Mouse (Mus musculus) cerebellum, adult 18-20 months (tissue): ENCODE data around the gene Gm8906.
"Not testable (repeated sequence)": the region's sequence is repeated elsewhere in the genome, so short reads cannot be mapped to it uniquely, and the experiment has no call there.

Experiments
- DNase-seq, 2 experiments: peaks; one replicate each; pipeline ENCODE4 v3.0.0; 2021

Gene Gm8906

GRCm38 (mm10) chr5:11502385-11502784 lies at the start of gene Gm8906:
Gene Gm8906 (plus strand): TSS chr5:11502685.
- DNase-seq = not testable (repeated sequence)
